Mouse (Mus musculus) forebrain, embryonic 10.5 days (tissue): Measurements from ENCODE around the gene Creb3. TPM values are rescaled to one million over a fixed set of nuclear protein-coding genes. Genes with fewer than 3 reads are reported as not detected.

Source experiments
- polyA plus RNA-seq: library from polyadenylated mRNA; unstranded; fragments of >200 nt; fragmentation: Nextera tagmentation; extraction: Ambion mirVana; gene quantifications from 2 replicates; pipeline ENCODE4 v1.2.1, GENCODE M21; 2016

Gene Creb3
- polyA plus RNA-seq, 1 experiment from 2014 or later: 34.4 TPM

Other genes starting within 250 kb of the Creb3 start
- 7.4 and 8.4 TPM in 2 replicates for gene Rusc2, start 180.4 kb upstream of the Creb3 start, polyA plus RNA-seq
- 0.10 and 0.17 TPM in 2 replicates for gene Fam166b, start 133.2 kb upstream of the Creb3 start, polyA plus RNA-seq
- 3.2 and 3.5 TPM in 2 replicates for gene Tesk1, start 120.4 kb upstream of the Creb3 start, polyA plus RNA-seq
- gene Cd72, start 107.7 kb upstream of the Creb3 start, polyA plus RNA-seq: 2.3 and 2.4 TPM in 2 replicates
- gene Sit1, start 78.6 kb upstream of the Creb3 start, polyA plus RNA-seq: not detected in 2 replicates
- gene Ccdc107, start 69.4 kb upstream of the Creb3 start, polyA plus RNA-seq: 42.2 and 43.9 TPM in 2 replicates
- 54.6 and 56.7 TPM in 2 replicates for gene Arhgef39, start 62.6 kb upstream of the Creb3 start, polyA plus RNA-seq
- gene Car9, start 55.4 kb upstream of the Creb3 start, polyA plus RNA-seq: 0.60 and 1.1 TPM in 2 replicates
- gene Tpm2, start 38.6 kb upstream of the Creb3 start, polyA plus RNA-seq: 40.0 and 42.6 TPM in 2 replicates
- gene Tln1, start 359 bp downstream of the Creb3 start, polyA plus RNA-seq: 42.5 and 43.0 TPM in 2 replicates
- 15.3 and 24.2 TPM in 2 replicates for gene Rgp1, start 16.4 kb downstream of the Creb3 start, polyA plus RNA-seq
- gene Gba2, start 16.5 kb downstream of the Creb3 start, polyA plus RNA-seq: 24.3 and 26.4 TPM in 2 replicates
- 0.97 TPM in 1 of 2 replicates, not detected in the other for gene Msmp, start 22.2 kb downstream of the Creb3 start, polyA plus RNA-seq
- 5.4 and 6.2 TPM in 2 replicates for gene Npr2, start 69.6 kb downstream of the Creb3 start, polyA plus RNA-seq
- gene Spag8, start 91.3 kb downstream of the Creb3 start, polyA plus RNA-seq: 1.9 and 2.9 TPM in 2 replicates
- gene Hint2, start 94.1 kb downstream of the Creb3 start, polyA plus RNA-seq: 66.0 and 69.7 TPM in 2 replicates
- gene Tmem8b, start 106.6 kb downstream of the Creb3 start, polyA plus RNA-seq: 4.2 and 4.3 TPM in 2 replicates
- 1.6 and 1.7 TPM in 2 replicates for gene Fam221b, start 106.8 kb downstream of the Creb3 start, polyA plus RNA-seq
- not detected in 2 replicates for gene Olfr70, start 138.5 kb downstream of the Creb3 start, polyA plus RNA-seq
- not detected in 2 replicates for gene Olfr71, start 147.9 kb downstream of the Creb3 start, polyA plus RNA-seq
- gene Hrct1, start 164.9 kb downstream of the Creb3 start, polyA plus RNA-seq: 0.16 and 0.31 TPM in 2 replicates
- 0.07 TPM in 1 of 2 replicates, not detected in the other for gene Spaar, start 167.7 kb downstream of the Creb3 start, polyA plus RNA-seq
- gene Olfr159, start 208.7 kb downstream of the Creb3 start, polyA plus RNA-seq: not detected in 2 replicates